Mouse (Mus musculus) embryonic facial prominence, embryonic 15.5 days (tissue): ENCODE measurements around the gene Hoxa10. TPM values are rescaled to one million over a fixed set of nuclear protein-coding genes. Genes with fewer than 3 reads are reported as not detected.

Experiments
- ATAC-seq: fragments of 200-750 bp; cut with Nextera tagmentation; 2 replicates; pipeline ENCODE4 v1.8.0; 2017; ENCODE audit warnings: low read depth, moderate TSS enrichment; ENCODE audit not compliant: insufficient number of reproducible peaks, low FRiP score, low TSS enrichment
- H3K27ac ChIP-seq: fragments of 300-500 bp; sonication (generic); replicated peaks from 2 replicates; pipeline ENCODE4 v1.5.1; 2015; ENCODE audit warnings: mild to moderate bottlenecking, inconsistent platforms
- H3K27me3 ChIP-seq: fragments of 300-500 bp; sonication (generic); 2 replicates; pipeline ENCODE4 v1.6.1; 2015; ENCODE audit warnings: inconsistent platforms
- H3K36me3 ChIP-seq: fragments of 300-500 bp; sonication (generic); 2 replicates; pipeline ENCODE4 v1.6.1; 2015; ENCODE audit warnings: mild to moderate bottlenecking, inconsistent platforms
- H3K4me1 ChIP-seq: fragments of 300-500 bp; sonication (generic); 2 replicates; pipeline ENCODE4 v1.6.1; 2015; ENCODE audit warnings: inconsistent platforms
- H3K4me2 ChIP-seq: fragments of 300-500 bp; sonication (generic); replicated peaks from 2 replicates; pipeline ENCODE4 v1.6.1; 2015; ENCODE audit warnings: mild to moderate bottlenecking, inconsistent platforms
- H3K4me3 ChIP-seq: fragments of 300-500 bp; sonication (generic); replicated peaks from 2 replicates; pipeline ENCODE4 v1.5.1; 2015; ENCODE audit warnings: mild to moderate bottlenecking, inconsistent platforms
- H3K9ac ChIP-seq: fragments of 300-500 bp; sonication (generic); 2 replicates; pipeline ENCODE4 v1.6.1; 2015; ENCODE audit warnings: inconsistent platforms
- H3K9me3 ChIP-seq: fragments of 300-500 bp; sonication (generic); replicated peaks from 2 replicates; pipeline ENCODE4 v1.6.1; 2016; ENCODE audit warnings: inconsistent platforms
- WGBS: fragments of 180-500 bp; shearing (Covaris S2); methylation state at CpG from one replicate; pipeline ENCODE4 v1.1.7; 2015; 5-methylcytosine and 5-hydroxymethylcytosine counted together
- polyA plus RNA-seq: library from polyadenylated mRNA; unstranded; fragments of >200 nt; fragmentation: Nextera tagmentation; extraction: Ambion mirVana; gene quantifications from 2 replicates; pipeline ENCODE4 v1.2.1, GENCODE M21; 2015

The Hoxa10 gene
- polyA plus RNA-seq, 1 experiment from 2014 or later, result not detected

DNA sequence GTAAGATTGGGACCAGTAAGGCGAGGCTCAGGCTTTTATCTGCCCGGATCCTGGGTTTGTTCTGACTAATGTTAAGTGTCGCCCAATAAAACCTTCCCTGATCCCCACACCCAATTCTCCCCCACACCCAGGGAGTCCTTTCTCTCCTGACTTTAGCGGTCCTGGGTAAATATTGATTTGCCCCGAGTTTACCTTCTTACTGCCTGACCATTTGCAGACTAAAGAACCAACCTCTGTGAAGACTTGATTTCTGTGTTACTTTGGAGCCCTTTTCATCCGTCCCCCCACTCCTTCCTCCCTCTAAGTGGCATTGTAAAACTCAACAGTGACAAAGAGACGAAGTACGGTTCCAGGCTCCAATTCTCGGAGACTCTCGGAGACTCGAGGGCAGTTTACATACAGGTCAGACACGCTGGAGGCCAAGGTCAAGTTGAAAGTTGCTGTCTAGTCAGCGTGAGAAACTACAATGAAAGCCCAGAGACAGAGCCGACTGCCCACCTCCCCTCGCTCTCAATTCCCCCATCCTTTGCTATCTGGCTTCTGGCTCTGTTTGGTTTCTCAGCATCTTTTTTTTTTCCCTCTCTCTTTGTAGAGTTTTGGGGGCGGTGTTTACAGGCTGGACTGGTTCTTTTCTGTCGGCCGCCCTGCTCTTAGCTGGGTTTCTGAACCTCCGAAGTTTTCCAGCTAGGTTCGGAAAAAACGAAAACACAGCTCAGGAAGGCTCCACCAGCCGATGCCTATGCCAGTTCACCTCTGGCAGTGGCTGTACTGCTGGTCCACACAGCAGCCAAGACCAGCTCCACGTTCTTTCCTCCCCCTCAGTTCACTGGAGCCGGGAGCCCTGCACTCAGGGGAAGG is 22.0 kb upstream of the Hoxa10 start:
- Histone ChIP-seq H3K9me3 (no peaks in the 10 kb centered on the region), H3K4me3 (no peak overlapping the region), H3K27me3 (peaks cover 94% of the 10 kb centered on the region), H3K9ac (no peak overlapping the region), H3K4me2 (no peak overlapping the region), H3K36me3 (no peaks in the 10 kb centered on the region), H3K4me1 (peaks cover 15% of the 10 kb centered on the region), H3K27ac (no peak overlapping the region)
- 2% methylated on average over 24 of the region's 24 CpGs for WGBS
- ATAC-seq, result no peak

DNA sequence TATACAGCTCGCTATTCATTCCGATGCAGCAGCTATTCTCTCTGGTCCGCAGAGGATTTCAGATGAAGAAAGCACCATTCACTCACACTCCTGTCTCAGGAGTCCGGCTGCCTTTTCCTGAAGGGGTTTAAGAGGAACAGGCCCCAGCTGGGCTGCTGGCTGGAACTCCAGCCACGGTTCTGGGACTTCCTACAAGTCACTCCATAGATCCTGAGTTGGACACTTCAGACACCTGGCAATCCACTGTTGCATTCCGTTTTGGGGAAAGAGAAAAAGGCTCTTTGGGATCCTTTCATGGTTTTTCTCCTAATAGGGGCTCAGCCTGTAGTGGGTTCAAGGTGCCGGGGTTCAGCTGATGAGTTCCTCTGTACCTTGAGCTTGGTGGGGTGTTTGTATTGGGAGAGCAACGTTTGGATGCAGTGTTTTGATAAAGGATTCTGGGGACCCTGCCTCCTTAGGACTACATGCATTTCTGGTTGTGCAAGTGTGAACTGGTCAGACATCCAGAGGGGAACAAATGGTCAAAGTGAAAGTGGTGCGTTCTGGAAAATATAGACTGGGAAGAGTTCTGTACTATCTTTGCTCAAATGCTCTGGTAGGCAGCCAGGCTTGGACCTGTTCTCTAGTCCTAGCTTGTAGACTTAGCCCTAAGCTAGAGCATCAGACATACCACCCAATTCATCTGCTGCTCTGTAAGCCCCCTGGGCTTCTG is 21.3 kb upstream of the Hoxa10 start:
- 2% methylated on average over 9 of the region's 9 CpGs for WGBS
- Histone ChIP-seq H3K27ac (no peak overlapping the region), H3K9me3 (no peaks in the 10 kb centered on the region), H3K9ac (no peak overlapping the region), H3K4me1 (peaks cover 15% of the 10 kb centered on the region), H3K36me3 (no peaks in the 10 kb centered on the region), H3K4me3 (no peak overlapping the region), H3K27me3 (peaks cover 96% of the 10 kb centered on the region), H3K4me2 (no peak overlapping the region)
- no peak for ATAC-seq

DNA sequence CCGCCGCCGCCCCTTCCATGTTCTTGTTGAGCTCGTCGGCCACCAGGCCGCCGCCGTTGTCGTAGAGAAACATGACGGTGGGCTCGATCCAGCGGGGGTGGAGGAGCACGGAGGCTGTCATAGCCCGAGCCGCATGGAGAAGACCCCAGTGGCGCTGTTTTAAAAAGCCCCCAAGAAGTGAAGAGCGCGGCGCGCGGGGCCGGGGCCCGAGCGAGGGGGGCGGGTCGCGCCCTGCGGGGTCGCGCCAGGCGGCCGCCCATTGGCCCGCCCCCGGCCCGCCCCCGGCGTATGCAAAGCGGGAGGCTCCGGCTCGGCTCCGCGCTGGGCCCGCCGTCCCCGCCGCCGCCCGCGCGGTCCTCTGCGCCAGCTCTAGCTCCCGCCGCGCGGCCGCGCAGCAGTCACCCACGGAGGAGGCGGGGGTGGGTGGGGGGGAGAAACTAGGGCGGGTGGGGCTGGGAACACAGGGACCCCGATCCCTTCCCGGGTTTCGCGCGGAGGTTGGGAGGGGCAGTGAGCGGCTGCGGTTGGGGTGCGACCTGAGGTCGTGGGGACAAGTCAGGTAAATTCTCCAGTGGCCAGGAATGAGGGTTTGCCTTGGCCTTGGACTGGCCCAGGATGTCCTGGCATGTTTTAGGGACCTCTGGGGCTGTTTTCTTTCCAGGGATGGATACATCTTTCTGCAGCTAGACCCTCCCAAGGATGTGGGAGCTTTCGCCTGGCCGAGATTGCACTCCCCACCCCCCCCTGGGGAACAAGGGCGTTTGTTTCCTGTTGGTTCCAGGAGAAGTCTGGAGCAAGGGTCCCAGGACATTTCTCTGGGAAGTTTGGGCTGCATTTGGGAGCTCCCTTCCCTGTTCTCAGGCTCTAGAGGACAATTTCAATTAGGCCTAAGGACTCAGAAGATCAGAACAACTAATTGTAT is 20.3 kb upstream of the Hoxa10 start, which contains the start of gene Hoxa13:
Gene Hoxa13 (minus strand): TSS at position 227 of the 922 bp plus-strand sequence.
- Histone ChIP-seq H3K27ac (no peak within 1 kb of the TSS), H3K9me3 (no peaks in the 10 kb centered on the region), H3K4me3 (peak within 1 kb of the TSS; percentile 43), H3K36me3 (no peaks in the 10 kb centered on the region), H3K4me2 (peak within 1 kb of the TSS; percentile 70), H3K9ac (no peak within 1 kb of the TSS), H3K27me3 (peaks cover 94% of the 10 kb centered on the region), H3K4me1 (peaks cover 15% of the 10 kb centered on the region)
- 0 out of 2 replicates have a peak, but pooled peaks have one; percentile 19 for ATAC-seq
- 2% methylated on average over 53 of the region's 72 CpGs for WGBS

DNA sequence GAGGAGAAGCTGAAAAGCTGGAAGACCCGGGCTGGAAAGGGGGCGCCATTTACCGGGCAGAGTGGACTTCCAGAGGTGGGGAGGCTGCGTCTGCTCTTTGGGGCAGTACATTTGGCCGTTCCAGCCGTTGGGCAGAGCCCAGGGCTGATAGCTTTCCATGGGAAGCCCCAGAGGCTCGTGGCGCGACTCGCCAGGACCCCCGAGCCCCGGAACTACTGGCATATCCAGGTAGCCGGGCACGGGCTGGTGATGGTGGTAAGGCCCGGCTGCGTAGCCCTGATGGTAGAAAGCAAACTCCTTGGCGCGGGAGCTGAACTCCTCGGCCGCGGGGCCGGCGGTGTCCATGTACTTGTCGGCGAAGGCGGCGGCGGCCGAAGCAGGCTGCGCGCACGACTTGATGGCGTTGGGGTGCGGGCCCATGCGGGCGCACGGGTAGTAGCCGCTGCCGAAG is 19.2 kb upstream of the Hoxa10 start:
- Histone ChIP-seq H3K4me3 (peak overlapping the region; percentile 43), H3K27me3 (peaks cover 92% of the 10 kb centered on the region), H3K9me3 (no peaks in the 10 kb centered on the region), H3K4me1 (peaks cover 15% of the 10 kb centered on the region), H3K27ac (no peak overlapping the region), H3K36me3 (no peaks in the 10 kb centered on the region), H3K9ac (no peak overlapping the region), H3K4me2 (peak overlapping the region; percentile 70)
- no peak for ATAC-seq
- WGBS, result under 1% methylated on average over 39 of the region's 39 CpGs

DNA sequence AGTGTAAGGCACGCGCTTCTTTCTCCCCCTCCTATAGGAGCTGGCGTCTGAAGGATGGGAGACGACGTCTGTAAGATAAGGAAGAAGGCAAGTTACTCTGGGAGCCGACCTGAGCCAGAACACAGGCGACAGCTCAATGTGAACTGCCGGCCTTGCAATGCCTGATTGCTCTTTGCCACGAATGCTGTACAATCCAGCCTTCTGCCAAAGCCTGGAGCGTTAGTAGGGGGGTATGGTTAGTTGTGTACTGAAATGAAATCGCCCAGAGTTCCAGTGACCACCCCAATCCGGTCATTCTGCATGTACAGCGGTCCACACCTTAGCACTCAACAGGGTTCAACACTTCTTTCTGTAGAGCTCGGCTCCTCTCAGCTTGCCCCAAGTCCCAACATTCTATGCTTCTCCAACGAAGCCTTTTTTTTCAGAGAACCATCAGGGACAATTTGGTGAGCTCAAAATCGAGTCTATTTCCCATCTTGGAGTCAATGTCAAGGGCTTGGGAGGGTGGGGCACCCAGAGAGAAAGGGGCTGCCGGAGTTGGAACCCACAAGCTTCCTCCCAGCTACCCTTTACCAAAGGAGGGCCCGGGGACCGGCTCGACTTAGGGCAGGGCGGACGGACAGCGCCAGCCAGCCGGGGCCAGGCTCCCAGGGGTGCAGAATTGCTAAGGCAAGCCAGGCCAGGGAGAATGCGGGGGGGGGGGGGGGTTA is 18.6 kb upstream of the Hoxa10 start:
- no peak overlapping the region for H3K27ac ChIP-seq
- ATAC-seq, result no peak
- H3K4me2 ChIP-seq, result no peak overlapping the region
- H3K27me3 ChIP-seq, result peaks cover 89% of the 10 kb centered on the region
- peaks cover 15% of the 10 kb centered on the region for H3K4me1 ChIP-seq
- no peak overlapping the region for H3K9ac ChIP-seq
- H3K36me3 ChIP-seq, result no peaks in the 10 kb centered on the region
- WGBS, result 1% methylated on average over 25 of the region's 25 CpGs
- H3K9me3 ChIP-seq, result no peaks in the 10 kb centered on the region
- no peak overlapping the region for H3K4me3 ChIP-seq

DNA sequence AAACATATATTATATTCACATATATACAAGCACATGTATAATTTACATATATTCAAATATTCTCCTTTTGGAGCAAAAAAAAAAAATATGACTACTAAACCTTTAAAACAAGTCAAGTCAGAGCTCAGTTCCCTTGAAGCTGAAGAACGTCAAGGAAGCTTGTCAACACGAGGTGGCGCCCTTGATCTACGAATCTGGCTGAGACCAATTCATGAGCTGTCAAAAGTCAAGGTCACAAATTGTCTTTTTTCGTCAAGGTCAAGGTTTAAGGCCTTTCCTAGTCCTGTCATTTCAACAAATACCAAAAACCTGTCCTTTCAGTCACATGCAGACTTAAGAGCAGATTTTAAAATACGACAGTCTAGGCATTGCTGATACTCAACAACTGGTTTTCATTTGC is 16.3 kb upstream of the Hoxa10 start:
- Histone ChIP-seq H3K27me3 (peaks cover 89% of the 10 kb centered on the region), H3K9me3 (no peaks in the 10 kb centered on the region), H3K9ac (no peak overlapping the region), H3K27ac (no peak overlapping the region), H3K4me3 (no peak overlapping the region), H3K36me3 (no peaks in the 10 kb centered on the region), H3K4me2 (no peak overlapping the region), H3K4me1 (peaks cover 20% of the 10 kb centered on the region)
- no peak for ATAC-seq
- 0% methylated on average over 6 of the region's 6 CpGs for WGBS

DNA sequence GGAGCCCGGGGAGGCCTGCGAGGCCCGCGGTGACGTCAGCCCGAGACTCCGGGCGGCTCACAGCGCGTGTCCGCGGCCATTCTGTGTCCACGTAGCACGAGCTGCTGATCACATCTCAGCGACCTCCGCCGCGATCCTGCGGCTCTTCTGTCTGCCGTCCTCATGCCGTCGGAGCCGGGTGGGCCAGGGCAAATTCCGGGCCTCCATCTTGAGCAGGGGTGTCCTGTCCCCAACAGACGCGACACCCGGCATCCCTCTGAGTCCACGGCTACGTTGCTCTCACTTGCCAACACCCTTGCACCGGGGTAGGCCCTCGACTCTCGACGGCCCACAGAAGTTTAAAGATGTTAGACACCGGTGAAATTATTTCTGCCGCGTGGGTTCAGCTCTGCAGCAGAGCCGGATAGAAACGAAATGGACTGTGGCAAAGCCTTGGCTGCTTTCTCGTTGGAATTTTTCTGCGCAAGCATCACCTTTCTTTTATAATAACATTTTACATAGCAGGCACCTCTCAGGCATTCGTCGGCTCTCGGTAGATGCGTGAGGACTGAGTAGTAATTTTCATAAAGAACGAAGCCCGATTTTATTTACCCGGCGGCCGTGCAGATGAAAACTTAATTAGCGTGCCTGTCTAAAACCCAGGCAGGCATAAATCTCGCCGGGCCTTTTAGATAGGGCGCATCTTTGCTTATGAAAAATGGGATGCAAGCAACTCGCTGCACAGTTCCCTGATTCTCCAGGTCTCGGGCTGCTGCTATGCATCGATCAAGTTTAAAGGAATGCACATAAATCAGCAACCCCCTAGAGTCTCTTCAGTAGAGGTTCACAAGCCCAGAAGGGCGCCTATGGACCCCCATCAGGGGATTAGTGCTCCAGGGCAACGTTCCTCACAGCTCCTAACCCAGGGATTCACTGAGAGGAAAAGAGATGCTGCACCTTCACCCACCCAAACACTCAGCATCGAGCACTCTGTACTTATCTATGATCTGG is 13.2 kb upstream of the Hoxa10 start:
- peaks cover 5% of the 10 kb centered on the region; the same call in 1 of the 2 replicates for H3K4me1 ChIP-seq
- H3K9me3 ChIP-seq, result no peaks in the 10 kb centered on the region
- no peak overlapping the region for H3K4me2 ChIP-seq
- H3K36me3 ChIP-seq, result no peaks in the 10 kb centered on the region
- H3K27ac ChIP-seq, result no peak overlapping the region
- peaks cover 89% of the 10 kb centered on the region for H3K27me3 ChIP-seq
- no peak for ATAC-seq
- peak overlapping the region; percentile 16 for H3K4me3 ChIP-seq
- 1% methylated on average over 59 of the region's 59 CpGs for WGBS
- no peak overlapping the region for H3K9ac ChIP-seq

DNA sequence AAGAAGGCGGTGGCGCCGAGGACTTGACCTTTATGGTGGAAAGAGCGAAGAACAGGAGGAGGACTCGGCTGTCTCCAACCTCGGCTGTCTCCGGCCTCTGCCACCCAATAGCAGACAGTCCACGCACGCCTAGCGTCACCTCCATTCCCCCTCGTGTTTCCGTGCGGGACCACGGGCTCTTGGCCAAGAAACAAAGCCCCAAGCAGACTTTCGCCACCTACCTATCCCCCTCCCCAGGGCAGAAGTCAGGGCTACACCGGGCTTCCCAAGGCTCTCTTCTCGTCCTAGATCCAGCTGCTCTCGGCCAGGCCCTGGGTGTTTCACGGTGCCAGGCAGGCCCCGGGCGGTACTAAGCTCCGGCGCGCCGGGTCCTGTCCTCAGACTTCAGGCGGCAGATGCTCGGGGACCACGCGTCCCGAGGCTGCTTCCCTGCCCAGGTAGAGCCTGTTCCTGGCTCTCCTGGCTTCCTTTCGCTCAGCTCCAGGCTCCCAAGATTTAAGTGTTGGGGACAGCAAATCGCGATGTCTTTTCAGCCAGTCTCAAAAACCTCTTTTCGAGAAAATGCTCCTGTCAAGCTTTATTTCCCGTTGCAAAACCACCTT is 12.2 kb upstream of the Hoxa10 start:
- Histone ChIP-seq H3K9me3 (no peaks in the 10 kb centered on the region), H3K4me3 (0 out of 2 replicates have a peak overlapping the region, but pooled peaks have one; percentile 16), H3K4me2 (no peak overlapping the region), H3K36me3 (no peaks in the 10 kb centered on the region), H3K27ac (no peak overlapping the region), H3K9ac (no peak overlapping the region), H3K4me1 (peaks cover 5% of the 10 kb centered on the region; the same call in 1 of the 2 replicates), H3K27me3 (peaks cover 90% of the 10 kb centered on the region)
- ATAC-seq, result no peak
- under 1% methylated on average over 35 of the region's 35 CpGs for WGBS

DNA sequence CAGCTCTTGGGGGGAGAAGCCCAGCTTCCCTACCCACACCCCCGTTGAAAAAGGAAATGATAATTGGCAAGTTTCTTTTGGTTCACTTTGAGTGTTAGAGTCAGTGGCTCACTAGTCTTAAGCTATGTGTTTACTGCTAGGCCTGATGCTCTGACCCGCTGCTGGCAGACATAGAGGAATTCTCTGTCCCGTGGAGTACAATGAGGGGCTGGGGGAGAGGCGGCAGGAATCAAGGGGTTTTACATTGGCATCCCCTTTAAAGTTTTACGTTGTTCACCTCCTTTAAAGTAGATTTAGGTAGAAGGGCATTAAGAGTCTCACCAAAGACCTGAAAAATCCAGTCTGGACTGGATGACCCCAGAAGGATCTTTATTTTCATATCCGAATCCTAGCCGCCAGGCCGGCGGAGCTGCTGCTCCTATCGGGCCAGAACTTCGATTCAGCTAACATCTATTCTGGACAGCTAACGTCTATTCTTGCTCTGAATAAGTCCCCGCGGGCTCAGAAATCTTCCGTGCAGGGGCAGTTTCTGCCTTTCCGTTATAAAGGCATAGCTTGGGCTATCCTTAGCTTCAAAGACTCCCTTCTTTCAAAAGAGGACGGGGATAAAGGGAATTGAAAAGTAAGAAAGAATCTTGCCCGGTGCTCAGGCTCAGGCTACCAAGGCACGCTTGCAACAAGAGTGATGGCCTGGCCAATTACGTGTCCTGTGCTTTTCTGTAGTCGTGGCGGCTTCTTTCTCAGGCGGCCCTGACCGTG is 11.5 kb upstream of the Hoxa10 start:
- Histone ChIP-seq H3K9me3 (no peaks in the 10 kb centered on the region), H3K36me3 (no peaks in the 10 kb centered on the region), H3K27ac (no peak overlapping the region), H3K4me1 (peaks cover 5% of the 10 kb centered on the region; the same call in 1 of the 2 replicates), H3K4me2 (no peak overlapping the region), H3K27me3 (peaks cover 90% of the 10 kb centered on the region), H3K4me3 (no peak overlapping the region), H3K9ac (no peak overlapping the region)
- ATAC-seq, result no peak
- WGBS, result 2% methylated on average over 24 of the region's 24 CpGs
